Mouse (Mus musculus): Measurements from ENCODE around the gene Arsj. TPM values are rescaled to one million over a fixed set of nuclear protein-coding genes. Genes with fewer than 3 reads are reported as not detected.

Gene Arsj
- polyA plus RNA-seq (2021) = 0.06 TPM

- POLR2A ChIA-PET = no interaction called here
These were observed at the start of gene Arsj for GRCm38 (mm10) chr3:126363568-126364505. Gene Arsj, plus strand, starts transcription at chr3:126363684.

GRCm38 (mm10) chr3:126324872-126325498 lies 38.5 kb upstream of the Arsj start:
- H3K27me3 ChIP-seq = no peaks in the 10 kb centered on the region
- TF ChIP-seq CTCF (IDR thresholded peaks at IDR 0.05) = no peak
- ChIA-PET POLR2A (no interaction called here), CTCF (interaction anchor here (1.1 to 1.4 kb wide), 3 partner anchors 10 to 24 kb away, joined by 3 to 4 read pairs (median 3); no protein-coding TSS in a partner anchor)
- ATAC-seq (no peak), DNase-seq (ENCODE audit: low read depth, low spot score) (no peak)
- in situ Hi-C loops (cut with MboI; ENCODE audit: low pct_unique_long_range_greater_than_20kb) = no loop called here

More at GRCm38 (mm10) chr3:126363568-126364505, at the start of gene Arsj:
- no peak for ATAC-seq
- no peaks in the 10 kb centered on the region for H3K27me3 ChIP-seq
- in situ Hi-C loops (cut with MboI; ENCODE audit: low pct_unique_long_range_greater_than_20kb) = no loop called here
- CTCF ChIA-PET = no interaction called here
- no peak for TF ChIP-seq CTCF (IDR thresholded peaks at IDR 0.05)
- no peak for DNase-seq (ENCODE audit: low read depth, low spot score)

- POLR2A ChIA-PET = interaction anchor here (0.5 to 0.6 kb wide), 2 partner anchors 258 to 604 kb away, joined by 3 to 4 read pairs; no protein-coding TSS in a partner anchor
- no peak for TF ChIP-seq CTCF (IDR thresholded peaks at IDR 0.05)
- CTCF ChIA-PET = interaction anchor here (1.0 kb wide), 1 partner anchor 12 kb away, joined by 4 read pairs; no protein-coding TSS in a partner anchor
- ATAC-seq (no peak), DNase-seq (ENCODE audit: low read depth, low spot score) (no peak)
- H3K27me3 ChIP-seq = no peaks in the 10 kb centered on the region
- in situ Hi-C loops (cut with MboI; ENCODE audit: low pct_unique_long_range_greater_than_20kb) = no loop called here
These were observed 37.4 kb upstream of the Arsj start for GRCm38 (mm10) chr3:126325891-126326627.

- H3K27me3 ChIP-seq = no peaks in the 10 kb centered on the region
- DNase-seq (ENCODE audit: low read depth, low spot score) (no peak), ATAC-seq (no peak)
- in situ Hi-C loops (cut with MboI; ENCODE audit: low pct_unique_long_range_greater_than_20kb) = no loop called here
- no peak for TF ChIP-seq CTCF (IDR thresholded peaks at IDR 0.05)
- POLR2A ChIA-PET = interaction anchor here (0.6 kb wide), 1 partner anchor 258 kb away, joined by 3 read pairs; no protein-coding TSS in a partner anchor
- CTCF ChIA-PET = interaction anchor here (1.0 kb wide), 1 partner anchor 12 kb away, joined by 4 read pairs; no protein-coding TSS in a partner anchor
These were observed 36.7 kb upstream of the Arsj start for GRCm38 (mm10) chr3:126326628-126327325.

GRCm38 (mm10) chr3:126335329-126335728 lies 28.2 kb upstream of the Arsj start:
- in situ Hi-C loops (cut with MboI; ENCODE audit: low pct_unique_long_range_greater_than_20kb) = no loop called here
- ChIA-PET POLR2A (interaction anchor here (0.8 kb wide), 1 partner anchor 8 kb away, joined by 3 read pairs; no protein-coding TSS in a partner anchor), CTCF (interaction anchor here (0.9 to 1.3 kb wide), 4 partner anchors 8 to 20 kb away, joined by 3 to 4 read pairs (median 3); no protein-coding TSS in a partner anchor)
- H3K27me3 ChIP-seq = no peaks in the 10 kb centered on the region
- ATAC-seq = peak; percentile 62
- no peak for TF ChIP-seq CTCF (IDR thresholded peaks at IDR 0.05)
- peak; percentile 44 for DNase-seq (ENCODE audit: low read depth, low spot score)

- TF ChIP-seq CTCF (IDR thresholded peaks at IDR 0.05) = no peak
- ChIA-PET CTCF (interaction anchor here (1.3 to 4.0 kb wide), 3 partner anchors 9 to 26 kb away, joined by 4 to 15 read pairs (median 4); no protein-coding TSS in a partner anchor), POLR2A (no interaction called here)
- ATAC-seq = no peak
- DNase-seq (ENCODE audit: low read depth, low spot score) = no peak
- no peaks in the 10 kb centered on the region for H3K27me3 ChIP-seq
- in situ Hi-C loops (cut with MboI; ENCODE audit: low pct_unique_long_range_greater_than_20kb) = no loop called here
These were observed 18.7 kb upstream of the Arsj start for GRCm38 (mm10) chr3:126344745-126345144.

GRCm38 (mm10) chr3:126359760-126360159 lies 3.7 kb upstream of the Arsj start:
- POLR2A ChIA-PET = no interaction called here
- no peak for TF ChIP-seq CTCF (IDR thresholded peaks at IDR 0.05)
- in situ Hi-C loops (cut with MboI; ENCODE audit: low pct_unique_long_range_greater_than_20kb) = no loop called here
- no peaks in the 10 kb centered on the region for H3K27me3 ChIP-seq
- ATAC-seq (no peak), DNase-seq (ENCODE audit: low read depth, low spot score) (no peak)
- CTCF ChIA-PET = interaction anchor here (1.4 to 1.8 kb wide), 3 partner anchors 10 to 14 kb away, joined by 4 read pairs; no protein-coding TSS in a partner anchor

GRCm38 (mm10) chr3:126362392-126362791 lies 1.1 kb upstream of the Arsj start:
- CTCF ChIA-PET = interaction anchor here (1.2 to 2.8 kb wide), 4 partner anchors 11 to 91 kb away, joined by 3 to 11 read pairs (median 3); no protein-coding TSS in a partner anchor
- no peak for ATAC-seq
- in situ Hi-C loops (cut with MboI; ENCODE audit: low pct_unique_long_range_greater_than_20kb) = no loop called here

GRCm38 (mm10) chr3:126362931-126363525 lies 456 bp upstream of the Arsj start:
- POLR2A ChIA-PET = no interaction called here
- ATAC-seq = no peak
- TF ChIP-seq CTCF (IDR thresholded peaks at IDR 0.05) = no peak
- no peak for DNase-seq (ENCODE audit: low read depth, low spot score)
- H3K27me3 ChIP-seq = no peaks in the 10 kb centered on the region
- in situ Hi-C loops (cut with MboI; ENCODE audit: low pct_unique_long_range_greater_than_20kb) = no loop called here
- CTCF ChIA-PET = interaction anchor here (1.2 to 2.8 kb wide), 3 partner anchors 10 to 17 kb away, joined by 3 to 11 read pairs (median 3); no protein-coding TSS in a partner anchor

More at GRCm38 (mm10) chr3:126362392-126362791, 1.1 kb upstream of the Arsj start:
- DNase-seq (ENCODE audit: low read depth, low spot score) = no peak
- H3K27me3 ChIP-seq = no peaks in the 10 kb centered on the region
- no peak for TF ChIP-seq CTCF (IDR thresholded peaks at IDR 0.05)
- POLR2A ChIA-PET = no interaction called here

All from Patski (cell line).